ENCODE assay signal across 14 mouse cellular contexts in the genomic region with DNA sequence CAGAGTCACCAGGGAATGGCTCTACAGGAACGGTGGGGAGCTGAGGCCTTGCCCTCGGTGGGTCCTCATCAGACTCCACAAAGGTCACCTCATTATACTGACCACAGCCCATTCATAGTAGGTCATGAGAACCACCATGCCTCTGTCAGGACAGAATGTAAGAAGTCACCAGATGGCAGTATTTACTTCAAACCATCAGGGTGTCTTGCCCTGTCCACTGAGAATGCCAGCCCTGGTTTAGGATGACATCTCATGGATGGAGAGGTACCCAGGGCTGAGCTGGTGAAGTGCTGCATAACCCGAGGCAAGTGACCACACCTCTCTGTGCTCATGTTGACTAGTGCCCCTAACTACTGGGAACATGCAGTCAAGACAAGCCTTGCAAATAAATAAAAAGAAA.
DNase-seq lines count a peak whose midpoint lies in the region; ATAC-seq and TF ChIP-seq lines count a peak whose summit lies in the region.
"Had no signal": no experiment of that assay in that cellular context is flagged by ENCODE, and none has a peak within 500 bp of the region (broad histone marks: within the 10 kb centered on the region; RNA-seq: fewer than 3 reads in every experiment).

No protein-coding gene starts in this region.

- H3K27me3 ChIP-seq in hindbrain, embryonic 16.5 days (replicated peaks; ENCODE audit: control insufficient read depth, insufficient read depth, low read length): no peaks in the 10 kb centered on the region
- no peaks in the 10 kb centered on the region for H3K27me3 ChIP-seq in hindbrain, embryonic 11.5 days (ENCODE audit: control insufficient read depth, insufficient read depth, low read length)
- H3K27me3 ChIP-seq in liver, postnatal 0 days (ENCODE audit: insufficient read depth, low read length): no peaks in the 10 kb centered on the region
- H3K27me3 ChIP-seq: lung, embryonic 15.5 days had no signal

- H3K27ac ChIP-seq in hindbrain, embryonic 16.5 days (ENCODE audit: low read depth, low read length): peak overlapping the region; percentile 49; the same call in 1 of the 2 replicates
- H3K27ac ChIP-seq in hindbrain, embryonic 11.5 days (ENCODE audit: low read depth, low read length): no peak overlapping the region
- peak overlapping the region; percentile 64; the same call in 1 of the 2 replicates for H3K27ac ChIP-seq in liver, postnatal 0 days (ENCODE audit: low read depth)

- H3K4me1 ChIP-seq in hindbrain, embryonic 16.5 days (ENCODE audit: control insufficient read depth, insufficient read depth, low read depth, low read length): peaks cover 59% of the 10 kb centered on the region
- H3K4me1 ChIP-seq in hindbrain, embryonic 11.5 days (replicated peaks; ENCODE audit: control insufficient read depth, insufficient read depth, low read length): peaks cover 15% of the 10 kb centered on the region
- H3K4me1 ChIP-seq in liver, postnatal 0 days (ENCODE audit: insufficient read depth): peaks cover 95% of the 10 kb centered on the region

- TF ChIP-seq EP300 in liver, postnatal 0 days (IDR thresholded peaks at IDR 0.05; ENCODE audit: low read depth): no peak

- H3K4me2 ChIP-seq in hindbrain, embryonic 16.5 days (ENCODE audit: low read length): no peak overlapping the region
- no peak overlapping the region for H3K4me2 ChIP-seq in hindbrain, embryonic 11.5 days (replicated peaks; ENCODE audit: low read depth, low read length)
- 0 out of 2 replicates have a peak overlapping the region, but pooled peaks have one; percentile 15 for H3K4me2 ChIP-seq in liver, postnatal 0 days (ENCODE audit: low read depth, low read length)
- H3K4me2 ChIP-seq: lung, embryonic 15.5 days had no signal

- no peak overlapping the region for H3K9ac ChIP-seq in hindbrain, embryonic 16.5 days (ENCODE audit: low read depth, low read length)
- H3K9ac ChIP-seq in hindbrain, embryonic 11.5 days (ENCODE audit: low read depth, low read length): no peak overlapping the region
- no peak overlapping the region for H3K9ac ChIP-seq in liver, postnatal 0 days (replicated peaks)
- H3K9ac ChIP-seq: lung, embryonic 15.5 days had no signal

- H3K36me3 ChIP-seq in hindbrain, embryonic 16.5 days (ENCODE audit: control insufficient read depth, insufficient read depth, low read length): no peaks in the 10 kb centered on the region
- H3K36me3 ChIP-seq in hindbrain, embryonic 11.5 days (ENCODE audit: control insufficient read depth, insufficient read depth, low read length): no peaks in the 10 kb centered on the region
- H3K36me3 ChIP-seq in liver, postnatal 0 days (replicated peaks; ENCODE audit: insufficient read depth, low read length): no peaks in the 10 kb centered on the region
- H3K36me3 ChIP-seq: lung, embryonic 15.5 days had no signal

- H3K4me3 ChIP-seq in hindbrain, embryonic 16.5 days (ENCODE audit: low read length): no peak overlapping the region
- no peak overlapping the region for H3K4me3 ChIP-seq in hindbrain, embryonic 11.5 days (ENCODE audit: low read depth, low read length)
- H3K4me3 ChIP-seq in liver, postnatal 0 days (ENCODE audit: low read depth, low read length): no peak overlapping the region
- H3K4me3 ChIP-seq: lung, embryonic 15.5 days had no signal

- TF ChIP-seq CTCF in liver, postnatal 0 days (IDR thresholded peaks at IDR 0.05; ENCODE audit: low read depth): peak; percentile 61

- 77% methylated on average over 3 of the region's 3 CpGs for WGBS in hindbrain, embryonic 16.5 days
- 89% methylated on average over 3 of the region's 3 CpGs for WGBS in hindbrain, embryonic 11.5 days
- 75% methylated on average over 3 of the region's 3 CpGs for WGBS in liver, postnatal 0 days (ENCODE audit: insufficient replicate concordance)

- ATAC-seq in hindbrain, embryonic 16.5 days: no peak
- no peak for ATAC-seq in hindbrain, embryonic 11.5 days (ENCODE audit: low FRiP score)
- no peak for ATAC-seq in liver, postnatal 0 days
- ATAC-seq: activated CD4-positive, CD25-positive, alpha-beta regulatory T cell, adult 4 months; intestine, embryonic 16.5 days had no signal

- peak; percentile 62 for DNase-seq in cerebellum, adult 11-12 months
- no peak for DNase-seq in cerebellum, adult 8-10 months
- DNase-seq in hindbrain, embryonic 11.5 days (ENCODE audit: low spot score): no peak
- peak; percentile 21 for DNase-seq in lung, postnatal 36 days
- no peak for DNase-seq in lung, postnatal 25 days (ENCODE audit: low spot score)
- no peak for DNase-seq in liver, postnatal 0 days
- DNase-seq in thymus, postnatal 14 days: no peak
- DNase-seq: gastrocnemius, postnatal 25 days; retina, postnatal 1 day had no signal

- H3K9me3 ChIP-seq in hindbrain, embryonic 16.5 days (ENCODE audit: control insufficient read depth, low read length): no peaks in the 10 kb centered on the region
- H3K9me3 ChIP-seq in hindbrain, embryonic 11.5 days (ENCODE audit: control insufficient read depth, low read length): no peaks in the 10 kb centered on the region
- no peaks in the 10 kb centered on the region for H3K9me3 ChIP-seq in liver, postnatal 0 days (ENCODE audit: low read length)
- H3K9me3 ChIP-seq: G1E; lung, embryonic 15.5 days had no signal

Comparison
In these comparisons a context has a peak if more than half of its experiments do, and no peak if none do; other contexts are left out.
1. DNase-seq: peak in cerebellum, adult 11-12 months (single experiment) and lung, postnatal 36 days (single experiment); none in cerebellum, adult 8-10 months (single experiment), hindbrain, embryonic 11.5 days (single experiment), lung, postnatal 25 days (single experiment), liver, postnatal 0 days (single experiment) and thymus, postnatal 14 days (single experiment).